Mouse (Mus musculus) embryonic fibroblast, embryonic 13.5 days (primary cell): ENCODE measurements at regions not wholly inside any gene's neighbourhood (a gene's known extent, or its start where the extent isn't known, plus 50 kb on each side); places are given as distances from the start of the nearest gene placed in this dataset.

Source experiments
- H3K27ac ChIP-seq: 2 replicates; pipeline ENCODE4 v1.5.1; 2012; ENCODE audit warnings: low read length, control low read depth, inconsistent platforms; ENCODE audit not compliant: insufficient read depth
- H3K4me1 ChIP-seq: 2 replicates; pipeline ENCODE4 v1.6.1; 2011; ENCODE audit warnings: low read length; ENCODE audit not compliant: control insufficient read depth, insufficient read depth
- H3K4me3 ChIP-seq: 2 replicates; pipeline ENCODE4 v1.5.1; 2011; ENCODE audit warnings: mild to moderate bottlenecking, control low read depth, low read length; ENCODE audit not compliant: insufficient read depth
- CTCF ChIP-seq: IDR thresholded peaks from 2 replicates; pipeline ENCODE4 v1.5.1; 2011; ENCODE audit warnings: mild to moderate bottlenecking, control low read depth, low read length, moderate library complexity, borderline replicate concordance; ENCODE audit not compliant: insufficient read depth
- POLR2A ChIP-seq: IDR thresholded peaks from 2 replicates; pipeline ENCODE4 v1.6.1; 2011; ENCODE audit warnings: low read depth, mild to moderate bottlenecking, control low read depth, low read length, moderate library complexity

- Histone ChIP-seq H3K27ac (no peak overlapping the region), H3K4me3 (no peak overlapping the region), H3K4me1 (no peaks in the 10 kb centered on the region)
- TF ChIP-seq CTCF: no peak
- no peak for TF ChIP-seq POLR2A
Measured at GRCm38 (mm10) chr12:11518379-11518778, 62.5 kb downstream of the Rad51ap2 start.

- TF ChIP-seq POLR2A (no peak), CTCF (no peak)
- no peak overlapping the region for H3K27ac ChIP-seq
- no peaks in the 10 kb centered on the region for H3K4me1 ChIP-seq
- H3K4me3 ChIP-seq: no peak overlapping the region
Measured at GRCm38 (mm10) chr12:11562891-11563290, 107.0 kb downstream of the Rad51ap2 start.

- no peak for TF ChIP-seq POLR2A
- no peak for TF ChIP-seq CTCF
- Histone ChIP-seq H3K4me3 (no peak overlapping the region), H3K27ac (no peak overlapping the region), H3K4me1 (no peaks in the 10 kb centered on the region)
Measured at GRCm38 (mm10) chr12:11570160-11570559, 114.3 kb downstream of the Rad51ap2 start.

- TF ChIP-seq POLR2A (no peak), CTCF (no peak)
- Histone ChIP-seq H3K4me1 (no peaks in the 10 kb centered on the region), H3K4me3 (no peak overlapping the region)
Measured at GRCm38 (mm10) chr12:11603946-11604345, 148.1 kb downstream of the Rad51ap2 start.

GRCm38 (mm10) chr12:11608733-11609132, 152.9 kb downstream of the Rad51ap2 start:
- no peak overlapping the region for H3K4me3 ChIP-seq
- H3K27ac ChIP-seq: no peak overlapping the region
- TF ChIP-seq CTCF (no peak), POLR2A (no peak)
- H3K4me1 ChIP-seq: no peaks in the 10 kb centered on the region

More at GRCm38 (mm10) chr12:11603946-11604345, 148.1 kb downstream of the Rad51ap2 start:
- no peak overlapping the region for H3K27ac ChIP-seq

- no peak for TF ChIP-seq POLR2A
- TF ChIP-seq CTCF: no peak
- Histone ChIP-seq H3K27ac (no peak overlapping the region), H3K4me3 (no peak overlapping the region), H3K4me1 (no peaks in the 10 kb centered on the region)
Measured at GRCm38 (mm10) chr12:11611656-11612055, 155.8 kb downstream of the Rad51ap2 start.

GRCm38 (mm10) chr12:11615237-11615636, 159.4 kb downstream of the Rad51ap2 start:
- no peak overlapping the region for H3K4me3 ChIP-seq
- no peak for TF ChIP-seq CTCF
- TF ChIP-seq POLR2A: no peak
- no peak overlapping the region for H3K27ac ChIP-seq
- no peaks in the 10 kb centered on the region for H3K4me1 ChIP-seq

- no peak for TF ChIP-seq CTCF
- TF ChIP-seq POLR2A: no peak
- Histone ChIP-seq H3K4me3 (no peak overlapping the region), H3K27ac (no peak overlapping the region), H3K4me1 (peaks cover 2% of the 10 kb centered on the region; the same call in 1 of the 2 replicates)
Measured at GRCm38 (mm10) chr12:11623561-11623960, 167.7 kb downstream of the Rad51ap2 start.

GRCm38 (mm10) chr12:11630178-11630577, 174.3 kb downstream of the Rad51ap2 start:
- Histone ChIP-seq H3K27ac (no peak overlapping the region), H3K4me3 (no peak overlapping the region), H3K4me1 (peaks cover 2% of the 10 kb centered on the region; the same call in 1 of the 2 replicates)
- TF ChIP-seq CTCF: no peak
- TF ChIP-seq POLR2A: no peak

GRCm38 (mm10) chr12:11631790-11632189, 175.9 kb downstream of the Rad51ap2 start:
- Histone ChIP-seq H3K27ac (no peak overlapping the region), H3K4me3 (no peak overlapping the region), H3K4me1 (no peaks in the 10 kb centered on the region)
- TF ChIP-seq CTCF (no peak), POLR2A (no peak)

GRCm38 (mm10) chr12:11673281-11673680, 217.4 kb downstream of the Rad51ap2 start:
- H3K4me1 ChIP-seq: no peaks in the 10 kb centered on the region
- H3K4me3 ChIP-seq: no peak overlapping the region
- no peak overlapping the region for H3K27ac ChIP-seq
- TF ChIP-seq POLR2A (no peak), CTCF (no peak)
